Mouse (Mus musculus) heart, embryonic 10.5 days (tissue): ENCODE results near the gene Polr2a. TPM values are rescaled to one million over a fixed set of nuclear protein-coding genes. Genes with fewer than 3 reads are reported as not detected.
A peak's percentile ranks its signal among the peaks of the same experiment; 100 is the strongest.
"Not testable (repeated sequence)": the region's sequence is repeated elsewhere in the genome, so short reads cannot be mapped to it uniquely, and the experiment has no call there.

ENCODE experiments used
- DNase-seq: peaks from one replicate; pipeline ENCODE4 v3.0.0-alpha.2; 2017; ENCODE audit warnings: low spot score
- H3K27ac ChIP-seq: fragments of 300-500 bp; sonication (generic); 2 replicates; pipeline ENCODE4 v1.5.1; 2016; ENCODE audit warnings: mild to moderate bottlenecking
- H3K27me3 ChIP-seq: fragments of 300-500 bp; sonication (generic); 2 replicates; pipeline ENCODE4 v1.6.1; 2016; ENCODE audit warnings: mild to moderate bottlenecking; ENCODE audit not compliant: poor library complexity, insufficient read depth, severe bottlenecking
- H3K36me3 ChIP-seq: fragments of 300-500 bp; sonication (generic); 2 replicates; pipeline ENCODE4 v1.6.1; 2016; ENCODE audit warnings: mild to moderate bottlenecking, moderate library complexity
- H3K4me1 ChIP-seq: fragments of 300-500 bp; sonication (generic); 2 replicates; pipeline ENCODE4 v1.6.1; 2016; ENCODE audit warnings: mild to moderate bottlenecking
- H3K4me3 ChIP-seq: fragments of 300-500 bp; sonication (generic); 2 replicates; pipeline ENCODE4 v1.5.1; 2016; ENCODE audit warnings: mild to moderate bottlenecking, moderate library complexity
- H3K9me3 ChIP-seq: fragments of 300-500 bp; sonication (generic); 2 replicates; pipeline ENCODE4 v1.6.1; 2016; ENCODE audit warnings: mild to moderate bottlenecking, moderate library complexity
- WGBS: fragments of 180-500 bp; shearing (Covaris S2); methylation state at CpG from one replicate; pipeline ENCODE4 v1.1.7; 2016; 5-methylcytosine and 5-hydroxymethylcytosine counted together
- polyA plus RNA-seq: library from polyadenylated mRNA; unstranded; fragments of >200 nt; fragmentation: Nextera tagmentation; extraction: Ambion mirVana; gene quantifications from 2 replicates; pipeline ENCODE4 v1.2.1, GENCODE M21; 2016

Polr2a gene
- polyA plus RNA-seq, 1 experiment from 2014 or later = 29.6 TPM

GRCm38 (mm10) chr11:69758971-69759721 is 709 bp upstream of the Polr2a start:
- peak overlapping the region; percentile 97 for H3K27ac ChIP-seq
- H3K27me3 ChIP-seq = no peaks in the 10 kb centered on the region
- peaks cover 40% of the 10 kb centered on the region for H3K4me1 ChIP-seq
- H3K9me3 ChIP-seq = no peaks in the 10 kb centered on the region
- H3K4me3 ChIP-seq = peak overlapping the region; percentile 71
- peak; percentile 98 for DNase-seq
- under 1% methylated on average over 37 of the region's 37 CpGs for WGBS
- H3K36me3 ChIP-seq = no peaks in the 10 kb centered on the region

- whole genome bisulfite sequencing = 0% methylated on average over 24 of the region's 26 CpGs
- Histone ChIP-seq H3K9me3 (no peaks in the 10 kb centered on the region), H3K4me1 (peaks cover 41% of the 10 kb centered on the region), H3K27me3 (no peaks in the 10 kb centered on the region), H3K36me3 (no peaks in the 10 kb centered on the region), H3K4me3 (peak overlapping the region; percentile 71), H3K27ac (peak overlapping the region; percentile 97)
- peak; percentile 96 for DNase-seq
These were observed 364 bp downstream of the Polr2a start for GRCm38 (mm10) chr11:69758090-69758456.

- 46% methylated on average over 9 of the region's 9 CpGs for WGBS
- Histone ChIP-seq H3K27me3 (no peaks in the 10 kb centered on the region), H3K4me1 (peaks cover 46% of the 10 kb centered on the region)
These were observed 941 bp downstream of the Polr2a start for GRCm38 (mm10) chr11:69757303-69758089.

GRCm38 (mm10) chr11:69754701-69755100 is 3.7 kb downstream of the Polr2a start:
- DNase-seq = no peak
- 57% methylated on average over 3 of the region's 3 CpGs for WGBS
- Histone ChIP-seq H3K9me3 (no peaks in the 10 kb centered on the region), H3K36me3 (no peaks in the 10 kb centered on the region), H3K4me1 (peaks cover 46% of the 10 kb centered on the region), H3K4me3 (no peak overlapping the region), H3K27me3 (no peaks in the 10 kb centered on the region), H3K27ac (no peak overlapping the region)

More at GRCm38 (mm10) chr11:69757303-69758089, 941 bp downstream of the Polr2a start:
- DNase-seq = no peak
- peak overlapping the region; percentile 97 for H3K27ac ChIP-seq
- no peaks in the 10 kb centered on the region for H3K36me3 ChIP-seq
- peak overlapping the region; percentile 71 for H3K4me3 ChIP-seq
- no peaks in the 10 kb centered on the region for H3K9me3 ChIP-seq

- WGBS = 83% methylated on average over 5 of the region's 5 CpGs
- H3K9me3 ChIP-seq = no peaks in the 10 kb centered on the region
These were observed 4.2 kb downstream of the Polr2a start for GRCm38 (mm10) chr11:69754233-69754632.

GRCm38 (mm10) chr11:69752686-69753085 is 5.8 kb downstream of the Polr2a start:
- Histone ChIP-seq H3K27ac (no peak overlapping the region), H3K9me3 (no peaks in the 10 kb centered on the region), H3K36me3 (peaks cover 5% of the 10 kb centered on the region), H3K4me1 (peaks cover 43% of the 10 kb centered on the region), H3K27me3 (no peaks in the 10 kb centered on the region), H3K4me3 (no peak overlapping the region)
- DNase-seq = no peak

More at GRCm38 (mm10) chr11:69754233-69754632, 4.2 kb downstream of the Polr2a start:
- Histone ChIP-seq H3K27me3 (no peaks in the 10 kb centered on the region), H3K36me3 (no peaks in the 10 kb centered on the region), H3K27ac (no peak overlapping the region), H3K4me3 (no peak overlapping the region), H3K4me1 (peaks cover 43% of the 10 kb centered on the region)
- no peak for DNase-seq

GRCm38 (mm10) chr11:69751635-69752034 is 6.8 kb downstream of the Polr2a start:
- peak; percentile 58 for DNase-seq
- Histone ChIP-seq H3K27ac (no peak overlapping the region), H3K27me3 (no peaks in the 10 kb centered on the region), H3K4me3 (peak overlapping the region; percentile 22; the same call in 1 of the 2 replicates), H3K36me3 (peaks cover 14% of the 10 kb centered on the region), H3K9me3 (no peaks in the 10 kb centered on the region), H3K4me1 (peaks cover 35% of the 10 kb centered on the region)
- WGBS = 30% methylated on average over 3 of the region's 3 CpGs

- H3K4me1 ChIP-seq, H3K27me3 ChIP-seq, H3K27ac ChIP-seq, H3K4me3 ChIP-seq, H3K9me3 ChIP-seq: not testable (repeated sequence)
- peak; percentile 46 for DNase-seq
- H3K36me3 ChIP-seq = peaks cover 34% of the 10 kb centered on the region
- WGBS = 84% methylated on average over 2 of the region's 3 CpGs
These were observed 27.0 kb downstream of the Polr2a start for GRCm38 (mm10) chr11:69731408-69731807.

- no peak overlapping the region for H3K4me3 ChIP-seq
- no peaks in the 10 kb centered on the region for H3K9me3 ChIP-seq
- 0 out of 2 replicates have a peak, but pooled peaks cover 3% of the 10 kb centered on the region for H3K4me1 ChIP-seq
- 17% methylated on average over 3 of the region's 3 CpGs for WGBS
- no peak overlapping the region for H3K27ac ChIP-seq
- H3K27me3 ChIP-seq = no peaks in the 10 kb centered on the region
- H3K36me3 ChIP-seq = peaks cover 10% of the 10 kb centered on the region
- DNase-seq = no peak
These were observed 29.4 kb downstream of the Polr2a start for GRCm38 (mm10) chr11:69729063-69729462.

- DNase-seq = peak; percentile 73
- no peaks in the 10 kb centered on the region for H3K9me3 ChIP-seq
- no peaks in the 10 kb centered on the region for H3K27me3 ChIP-seq
- no peak overlapping the region for H3K27ac ChIP-seq
- no peak overlapping the region for H3K4me3 ChIP-seq
- H3K4me1 ChIP-seq = 0 out of 2 replicates have a peak, but pooled peaks cover 3% of the 10 kb centered on the region
- 33% methylated on average over 5 of the region's 5 CpGs for WGBS
- no peaks in the 10 kb centered on the region for H3K36me3 ChIP-seq
These were observed 32.5 kb downstream of the Polr2a start for GRCm38 (mm10) chr11:69725951-69726350.

- no peaks in the 10 kb centered on the region for H3K36me3 ChIP-seq
- 36% methylated on average over 2 of the region's 2 CpGs for WGBS
- H3K27ac ChIP-seq = no peak overlapping the region
- H3K27me3 ChIP-seq = no peaks in the 10 kb centered on the region
- no peak for DNase-seq
- H3K4me3 ChIP-seq = no peak overlapping the region
- peaks cover 8% of the 10 kb centered on the region; the same call in 1 of the 2 replicates for H3K4me1 ChIP-seq
- H3K9me3 ChIP-seq = no peaks in the 10 kb centered on the region
These were observed 35.4 kb downstream of the Polr2a start for GRCm38 (mm10) chr11:69723074-69723473.

- WGBS = 81% methylated on average over 6 of the region's 6 CpGs
These were observed 37.6 kb downstream of the Polr2a start for GRCm38 (mm10) chr11:69720852-69721251.

GRCm38 (mm10) chr11:69719423-69719822 is 39.0 kb downstream of the Polr2a start:
- H3K36me3 ChIP-seq = no peaks in the 10 kb centered on the region
- no peak for DNase-seq
- H3K4me3 ChIP-seq = no peak overlapping the region
- H3K27me3 ChIP-seq = no peaks in the 10 kb centered on the region
- 64% methylated on average over 6 of the region's 6 CpGs for whole genome bisulfite sequencing
- no peaks in the 10 kb centered on the region for H3K9me3 ChIP-seq
- H3K27ac ChIP-seq = peak overlapping the region; percentile 64; the same call in 1 of the 2 replicates
- peaks cover 26% of the 10 kb centered on the region for H3K4me1 ChIP-seq

More at GRCm38 (mm10) chr11:69720852-69721251, 37.6 kb downstream of the Polr2a start:
- Histone ChIP-seq H3K4me3 (no peak overlapping the region), H3K4me1 (peaks cover 13% of the 10 kb centered on the region), H3K9me3 (no peaks in the 10 kb centered on the region), H3K27ac (no peak overlapping the region), H3K36me3 (no peaks in the 10 kb centered on the region), H3K27me3 (no peaks in the 10 kb centered on the region)
- no peak for DNase-seq
